Mouse (Mus musculus) inflammation-experienced regulatory T-cells, adult 6 months (primary cell): ENCODE results near the gene 2310034G01Rik. TPM values are rescaled to one million over a fixed set of nuclear protein-coding genes. Genes with fewer than 3 reads are reported as not detected.

Experiments used
- ATAC-seq: one replicate; pipeline ENCODE4 v1.8.0; 2017
- polyA plus RNA-seq, 3 experiments: library from polyadenylated mRNA; unstranded; fragments of 100-300 nt; shearing (Covaris generic); gene quantifications; one replicate each; pipeline ENCODE4 v1.2.1; 2017

2310034G01Rik gene
- polyA plus RNA-seq, 3 experiments from 2014 or later: 0.24 to 0.44 TPM; not detected in 1

- ATAC-seq: no peak
These were observed 7.5 kb upstream of the 2310034G01Rik start for GRCm38 (mm10) chr19:46357344-46358280.

- peak; percentile 95 for ATAC-seq
These were observed 6.6 kb upstream of the 2310034G01Rik start for GRCm38 (mm10) chr19:46356701-46357138.

- no peak for ATAC-seq
These were observed 552 bp downstream of the 2310034G01Rik start for GRCm38 (mm10) chr19:46349550-46349949.

- peak; percentile 87 for ATAC-seq
These were observed 1.2 kb downstream of the 2310034G01Rik start for GRCm38 (mm10) chr19:46348761-46349458.

GRCm38 (mm10) chr19:46347936-46348668, 2.0 kb downstream of the 2310034G01Rik start:
- ATAC-seq: peak; percentile 19

GRCm38 (mm10) chr19:46347146-46347545, 3.0 kb downstream of the 2310034G01Rik start:
- no peak for ATAC-seq

GRCm38 (mm10) chr19:46344710-46345419, 5.2 kb downstream of the 2310034G01Rik start:
- ATAC-seq: no peak

- ATAC-seq: no peak
These were observed 10.7 kb downstream of the 2310034G01Rik start for GRCm38 (mm10) chr19:46339287-46339971.

GRCm38 (mm10) chr19:46338942-46339286, 11.2 kb downstream of the 2310034G01Rik start:
- ATAC-seq: peak; percentile 20

- ATAC-seq: peak; percentile 93
These were observed 11.7 kb downstream of the 2310034G01Rik start, which contains the start of gene Cuedc2 for GRCm38 (mm10) chr19:46338331-46338936. Cuedc2 (minus strand) TSS chr19:46338702.

- no peak for ATAC-seq
These were observed 12.3 kb downstream of the 2310034G01Rik start for GRCm38 (mm10) chr19:46337719-46338330.

- no peak for ATAC-seq
These were observed 16.2 kb downstream of the 2310034G01Rik start for GRCm38 (mm10) chr19:46333906-46334305.

- ATAC-seq: no peak
These were observed 17.3 kb downstream of the 2310034G01Rik start for GRCm38 (mm10) chr19:46332721-46333339.

GRCm38 (mm10) chr19:46331936-46332335, 18.2 kb downstream of the 2310034G01Rik start:
- ATAC-seq: no peak

GRCm38 (mm10) chr19:46331326-46331725, 18.8 kb downstream of the 2310034G01Rik start:
- no peak for ATAC-seq

- ATAC-seq: no peak
These were observed 19.4 kb downstream of the 2310034G01Rik start for GRCm38 (mm10) chr19:46330696-46331095.

- ATAC-seq: no peak
These were observed 20.2 kb downstream of the 2310034G01Rik start for GRCm38 (mm10) chr19:46329951-46330350.

- ATAC-seq: peak; percentile 1
These were observed 21.0 kb downstream of the 2310034G01Rik start for GRCm38 (mm10) chr19:46329031-46329641.
